ENCODE assay signal across 14 mouse cellular contexts in genomic region chr5:100294189-100294588, GRCm38 (mm10).
DNase-seq lines count a peak whose midpoint lies in the region; ATAC-seq and TF ChIP-seq lines count a peak whose summit lies in the region.
"Had no signal": no experiment of that assay in that cellular context is flagged by ENCODE, and none has a peak within 500 bp of the region (broad histone marks: within the 10 kb centered on the region; RNA-seq: fewer than 3 reads in every experiment).

No protein-coding gene starts in this region.

- peaks cover 4% of the 10 kb centered on the region; the same call in 1 of the 2 replicates for H3K9me3 ChIP-seq in heart, postnatal 0 days (replicated peaks; ENCODE audit: control insufficient read depth, low read length)
- H3K9me3 ChIP-seq in lung, embryonic 16.5 days (ENCODE audit: control insufficient read depth, low read length) = no peaks in the 10 kb centered on the region
- no peaks in the 10 kb centered on the region for H3K9me3 ChIP-seq in forebrain, postnatal 0 days (ENCODE audit: low read length)

- DNase-seq in heart, postnatal 0 days (ENCODE audit: low spot score) = peak; percentile 20
- no peak for DNase-seq in heart, adult 2 months
- peak; percentile 36 for DNase-seq in right cerebral cortex, postnatal 25 days
- no peak for DNase-seq in right cerebral cortex, postnatal 10 days (ENCODE audit: low spot score in 2 of 2)
- DNase-seq in forebrain, postnatal 0 days = no peak
- DNase-seq in gastrocnemius, postnatal 10 days = no peak
- DNase-seq in testis, postnatal 10 days (ENCODE audit: low spot score) = no peak
- DNase-seq: cerebellum, adult 11-12 months; kidney, adult 9 months had no signal

- intact Hi-C loops in heart, adult 2 months (cut with DNase I) = no loop called here

- H3K36me3 ChIP-seq in heart, postnatal 0 days (replicated peaks; ENCODE audit: control insufficient read depth, insufficient read depth, low read length) = no peaks in the 10 kb centered on the region
- no peaks in the 10 kb centered on the region for H3K36me3 ChIP-seq in heart, adult 2 months (ENCODE audit: control insufficient read depth, insufficient read depth, low read length)
- no peaks in the 10 kb centered on the region for H3K36me3 ChIP-seq in lung, embryonic 16.5 days (ENCODE audit: control insufficient read depth, insufficient read depth, low read length)
- no peaks in the 10 kb centered on the region for H3K36me3 ChIP-seq in forebrain, postnatal 0 days (ENCODE audit: insufficient read depth)

- TF ChIP-seq EP300 in heart, postnatal 0 days (IDR thresholded peaks at IDR 0.05; ENCODE audit: low read depth) = no peak
- TF ChIP-seq EP300 in heart, adult 2 months (IDR thresholded peaks at IDR 0.05; ENCODE audit: insufficient read depth, low read depth, low read length) = no peak

- TF ChIP-seq POLR2A in heart, adult 2 months (IDR thresholded peaks at IDR 0.05; ENCODE audit: insufficient read depth, low read depth, low read length) = no peak

- WGBS in heart, postnatal 0 days = 75% methylated on average over 7 of the region's 7 CpGs
- 59% methylated on average over 7 of the region's 7 CpGs for WGBS in heart, adult 2 months
- WGBS in lung, embryonic 16.5 days = 42% methylated on average over 7 of the region's 7 CpGs
- 83% methylated on average over 7 of the region's 7 CpGs for WGBS in forebrain, postnatal 0 days

- TF ChIP-seq CTCF in heart, postnatal 0 days (IDR thresholded peaks at IDR 0.05; ENCODE audit: low read depth) = no peak
- TF ChIP-seq CTCF in heart, adult 2 months (IDR thresholded peaks at IDR 0.05) = no peak
- TF ChIP-seq CTCF in forebrain, postnatal 0 days (IDR thresholded peaks at IDR 0.05; ENCODE audit: low read depth) = no peak

- peak; percentile 66; the same call in 1 of the 2 replicates for ATAC-seq in heart, postnatal 0 days (ENCODE audit: insufficient read depth, low read depth)
- peak; percentile 94 for ATAC-seq in lung, embryonic 16.5 days (ENCODE audit: low read depth)
- ATAC-seq in forebrain, postnatal 0 days = no peak
- ATAC-seq: hindbrain, embryonic 16.5 days had no signal

- H3K9ac ChIP-seq in heart, postnatal 0 days (replicated peaks; ENCODE audit: low read depth, low read length) = no peak overlapping the region
- H3K9ac ChIP-seq in heart, adult 2 months (ENCODE audit: low read depth, low read length) = no peak overlapping the region
- H3K9ac ChIP-seq in lung, embryonic 16.5 days (ENCODE audit: low read length) = no peak overlapping the region
- H3K9ac ChIP-seq in forebrain, postnatal 0 days = no peak overlapping the region
- H3K9ac ChIP-seq: liver, embryonic 14.5 days had no signal

- H3K27ac ChIP-seq in heart, postnatal 0 days (ENCODE audit: low read depth) = no peak overlapping the region
- H3K27ac ChIP-seq in heart, adult 2 months = no peak overlapping the region
- peak overlapping the region; percentile 83 for H3K27ac ChIP-seq in lung, embryonic 16.5 days (ENCODE audit: low read length)
- no peak overlapping the region for H3K27ac ChIP-seq in forebrain, postnatal 0 days (ENCODE audit: low read depth, low read length)
- H3K27ac ChIP-seq: layer of hippocampus, adult 2 months; liver, embryonic 14.5 days had no signal

- H3K4me1 ChIP-seq in heart, postnatal 0 days (ENCODE audit: control insufficient read depth, insufficient read depth) = no peaks in the 10 kb centered on the region
- H3K4me1 ChIP-seq in heart, adult 2 months (ENCODE audit: control insufficient read depth, insufficient read depth, low read length) = no peaks in the 10 kb centered on the region
- H3K4me1 ChIP-seq in lung, embryonic 16.5 days (replicated peaks; ENCODE audit: control insufficient read depth, insufficient read depth, low read length) = no peaks in the 10 kb centered on the region
- H3K4me1 ChIP-seq in forebrain, postnatal 0 days (ENCODE audit: insufficient read depth) = no peaks in the 10 kb centered on the region

- H3K27me3 ChIP-seq in heart, postnatal 0 days (ENCODE audit: control insufficient read depth, insufficient read depth, low read length) = no peaks in the 10 kb centered on the region
- H3K27me3 ChIP-seq in heart, adult 2 months (ENCODE audit: control insufficient read depth, insufficient read depth, low read length) = no peaks in the 10 kb centered on the region
- no peaks in the 10 kb centered on the region for H3K27me3 ChIP-seq in lung, embryonic 16.5 days (ENCODE audit: control insufficient read depth, insufficient read depth, low read depth, low read length)
- no peaks in the 10 kb centered on the region for H3K27me3 ChIP-seq in forebrain, postnatal 0 days (ENCODE audit: insufficient read depth, low read length)

- H3K4me3 ChIP-seq in heart, postnatal 0 days (ENCODE audit: low read depth, low read length) = no peak overlapping the region
- no peak overlapping the region for H3K4me3 ChIP-seq in heart, adult 2 months
- H3K4me3 ChIP-seq in lung, embryonic 16.5 days (ENCODE audit: low read length) = no peak overlapping the region
- no peak overlapping the region for H3K4me3 ChIP-seq in forebrain, postnatal 0 days (ENCODE audit: low read depth, low read length)
- H3K4me3 ChIP-seq: erythroblast, embryonic 14.5 days; layer of hippocampus, adult 2 months had no signal

- H3K79me2 ChIP-seq in heart, adult 2 months (replicated peaks; ENCODE audit: control insufficient read depth, insufficient read depth, low read length) = no peaks in the 10 kb centered on the region

- H3K4me2 ChIP-seq in heart, postnatal 0 days (ENCODE audit: low read depth, low read length) = no peak overlapping the region
- no peak overlapping the region for H3K4me2 ChIP-seq in lung, embryonic 16.5 days (ENCODE audit: low read depth, low read length)
- no peak overlapping the region for H3K4me2 ChIP-seq in forebrain, postnatal 0 days (ENCODE audit: low read depth)

Comparison
In these comparisons a context has a peak if more than half of its experiments do, and no peak if none do; other contexts are left out.
1. DNase-seq: peak in heart, postnatal 0 days (single experiment) and right cerebral cortex, postnatal 25 days (single experiment); none in heart, adult 2 months (0 of 2), right cerebral cortex, postnatal 10 days (0 of 2), forebrain, postnatal 0 days (single experiment), gastrocnemius, postnatal 10 days (single experiment) and testis, postnatal 10 days (single experiment).